Mouse (Mus musculus) forebrain, embryonic 15.5 days (tissue): ENCODE results near the gene Cdk6. TPM values are rescaled to one million over a fixed set of nuclear protein-coding genes. Genes with fewer than 3 reads are reported as not detected.
"Not testable (repeated sequence)": the region's sequence is repeated elsewhere in the genome, so short reads cannot be mapped to it uniquely, and the experiment has no call there.

Source experiments
- ATAC-seq: fragments of 200-750 bp; cut with Nextera tagmentation; replicated peaks from 2 replicates; pipeline ENCODE4 v1.8.0; 2017; ENCODE audit warnings: mild to moderate bottlenecking, moderate TSS enrichment, moderate library complexity
- H3K27ac ChIP-seq: fragments of 300-500 bp; sonication (generic); replicated peaks from 2 replicates; pipeline ENCODE4 v1.5.1; 2015; ENCODE audit warnings: mild to moderate bottlenecking, inconsistent platforms
- H3K27me3 ChIP-seq: fragments of 300-500 bp; sonication (generic); 2 replicates; pipeline ENCODE4 v1.6.1; 2015; ENCODE audit warnings: inconsistent platforms
- H3K36me3 ChIP-seq: fragments of 300-500 bp; sonication (generic); 2 replicates; pipeline ENCODE4 v1.6.1; 2015; ENCODE audit warnings: mild to moderate bottlenecking, inconsistent platforms
- H3K4me1 ChIP-seq: fragments of 300-500 bp; sonication (generic); 2 replicates; pipeline ENCODE4 v1.6.1; 2015; ENCODE audit warnings: inconsistent platforms
- H3K4me2 ChIP-seq: fragments of 300-500 bp; sonication (generic); replicated peaks from 2 replicates; pipeline ENCODE4 v1.6.1; 2015; ENCODE audit warnings: mild to moderate bottlenecking, inconsistent platforms
- H3K4me3 ChIP-seq: fragments of 300-500 bp; sonication (generic); 2 replicates; pipeline ENCODE4 v1.5.1; 2015; ENCODE audit warnings: mild to moderate bottlenecking, inconsistent platforms
- H3K9ac ChIP-seq: fragments of 300-500 bp; sonication (generic); replicated peaks from 2 replicates; pipeline ENCODE4 v1.6.1; 2015; ENCODE audit warnings: mild to moderate bottlenecking, inconsistent platforms
- H3K9me3 ChIP-seq: fragments of 300-500 bp; sonication (generic); 2 replicates; pipeline ENCODE4 v1.6.1; 2016; ENCODE audit warnings: inconsistent platforms
- WGBS: fragments of 180-500 bp; shearing (Covaris S2); methylation state at CpG from one replicate; pipeline ENCODE4 v1.1.7; 2015; ENCODE audit warnings: mixed read lengths; 5-methylcytosine and 5-hydroxymethylcytosine counted together
- polyA plus RNA-seq: library from polyadenylated mRNA; unstranded; fragments of >200 nt; fragmentation: Nextera tagmentation; extraction: Ambion mirVana; gene quantifications from 2 replicates; pipeline ENCODE4 v1.2.1, GENCODE M21; 2015

Cdk6 gene
- polyA plus RNA-seq = 30.8 and 39.4 TPM in 2 replicates

DNA sequence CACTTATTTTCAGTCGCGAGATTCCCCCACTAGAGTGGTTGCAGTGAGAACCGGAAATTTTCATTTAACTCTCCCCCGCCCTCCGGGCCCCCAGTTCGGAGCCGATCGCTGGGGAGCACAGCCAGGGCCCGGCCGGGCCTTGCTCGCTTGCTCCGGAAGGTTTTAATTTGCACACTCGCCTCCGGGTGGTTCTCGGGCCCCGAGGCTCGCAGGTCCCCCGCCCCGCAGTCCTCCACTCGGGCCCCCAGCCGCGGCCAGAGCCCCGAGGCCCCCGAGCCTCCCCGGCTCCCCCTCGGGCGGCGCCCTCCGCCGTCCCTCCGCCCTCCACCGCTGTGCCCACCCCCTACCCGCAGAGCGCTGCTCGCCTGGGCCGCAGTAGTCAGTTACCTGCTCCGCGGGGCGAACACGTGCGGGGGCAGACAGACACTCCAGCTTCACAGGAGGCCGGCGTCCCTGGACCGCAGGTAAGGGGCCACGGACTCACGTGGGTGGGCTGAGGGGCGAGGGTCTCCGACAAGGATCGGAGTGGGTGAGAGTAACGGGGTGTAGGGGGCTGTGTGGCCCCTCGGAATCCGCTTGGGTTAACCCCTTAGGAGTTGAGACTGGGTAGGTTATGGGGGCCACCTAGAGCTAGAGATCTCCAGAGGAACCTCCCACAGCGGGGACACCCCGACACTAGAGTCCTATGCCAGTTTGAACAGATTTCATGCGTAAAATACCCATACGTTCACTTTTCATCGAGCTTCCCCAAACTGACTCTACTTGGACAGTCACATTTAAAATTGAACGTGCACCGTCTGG lies at the start of gene Cdk6:
Gene Cdk6, plus strand, starts transcription at position 375 of the 801 bp plus-strand sequence.
- Histone ChIP-seq H3K27me3 (peaks cover 7% of the 10 kb centered on the region; the same call in 1 of the 2 replicates), H3K9ac (peak within 1 kb of the TSS; percentile 52), H3K36me3 (no peaks in the 10 kb centered on the region), H3K4me2 (peak within 1 kb of the TSS; percentile 100), H3K9me3 (no peaks in the 10 kb centered on the region), H3K4me1 (peaks cover 39% of the 10 kb centered on the region), H3K27ac (peak within 1 kb of the TSS; percentile 83), H3K4me3 (peak within 1 kb of the TSS; percentile 55)
- WGBS = under 1% methylated on average over 59 of the region's 59 CpGs
- peak; percentile 36 for ATAC-seq

DNA sequence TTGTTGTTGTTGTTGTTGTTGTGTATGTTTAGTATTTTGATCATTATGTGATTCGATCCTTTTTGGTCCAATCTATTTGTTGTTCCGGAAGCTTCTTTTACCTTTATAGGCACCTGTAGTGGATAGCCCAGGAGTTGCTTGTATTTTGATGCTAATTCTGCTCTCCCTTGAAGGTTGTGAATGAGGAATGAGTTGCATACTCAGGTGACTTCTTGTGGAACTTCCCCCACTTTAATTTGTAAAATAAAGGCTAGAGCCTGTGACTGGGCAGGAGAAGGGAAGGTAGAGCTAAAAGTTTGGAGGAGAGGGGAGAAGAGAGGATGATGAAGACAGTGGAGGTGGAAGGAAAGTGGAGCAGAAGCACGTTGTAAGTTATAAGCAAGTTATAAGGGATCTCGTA lies 47.6 kb upstream of the Cdk6 start:
- no peaks in the 10 kb centered on the region for H3K9me3 ChIP-seq
- 0 out of 2 replicates have a peak, but pooled peaks cover 11% of the 10 kb centered on the region for H3K4me1 ChIP-seq
- H3K27me3 ChIP-seq = no peaks in the 10 kb centered on the region
- no peaks in the 10 kb centered on the region for H3K36me3 ChIP-seq
- WGBS = 81% methylated on average over 4 of the region's 4 CpGs
- H3K4me2 ChIP-seq = no peak overlapping the region
- no peak overlapping the region for H3K4me3 ChIP-seq
- no peak overlapping the region for H3K9ac ChIP-seq
- no peak for ATAC-seq
- no peak overlapping the region for H3K27ac ChIP-seq

GRCm38 (mm10) chr5:3300801-3301457 lies 40.4 kb upstream of the Cdk6 start:
- Histone ChIP-seq H3K9me3 (no peaks in the 10 kb centered on the region), H3K4me1 (no peaks in the 10 kb centered on the region), H3K27ac (no peak overlapping the region), H3K36me3 (no peaks in the 10 kb centered on the region), H3K4me2 (no peak overlapping the region), H3K4me3 (no peak overlapping the region), H3K27me3 (no peaks in the 10 kb centered on the region), H3K9ac (no peak overlapping the region)
- WGBS = 90% methylated on average over 12 of the region's 12 CpGs
- no peak for ATAC-seq

DNA sequence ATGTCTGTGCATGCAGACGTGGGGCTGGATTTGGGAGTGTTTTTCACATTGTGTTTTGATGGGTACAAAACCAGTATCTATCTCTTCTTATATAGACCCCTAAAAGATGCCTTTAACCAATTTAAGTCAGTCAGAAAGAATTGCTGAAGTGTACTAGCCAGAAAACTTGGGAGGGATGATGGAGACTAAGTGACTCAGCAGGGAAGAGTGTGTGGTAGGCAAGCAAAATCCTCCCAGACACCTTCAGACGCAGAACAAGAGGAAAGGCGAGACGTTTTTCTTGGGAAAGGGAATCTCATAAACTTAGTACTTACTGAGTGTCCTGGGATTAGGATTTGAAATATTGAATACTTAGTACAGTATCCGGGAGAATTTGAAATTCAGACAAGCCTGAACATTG lies 39.8 kb upstream of the Cdk6 start:
- no peak overlapping the region for H3K4me2 ChIP-seq
- H3K9me3 ChIP-seq = no peaks in the 10 kb centered on the region
- no peak overlapping the region for H3K9ac ChIP-seq
- no peak overlapping the region for H3K4me3 ChIP-seq
- WGBS = 79% methylated on average over 5 of the region's 5 CpGs
- no peaks in the 10 kb centered on the region for H3K27me3 ChIP-seq
- no peaks in the 10 kb centered on the region for H3K36me3 ChIP-seq
- no peaks in the 10 kb centered on the region for H3K4me1 ChIP-seq
- ATAC-seq = no peak
- no peak overlapping the region for H3K27ac ChIP-seq

DNA sequence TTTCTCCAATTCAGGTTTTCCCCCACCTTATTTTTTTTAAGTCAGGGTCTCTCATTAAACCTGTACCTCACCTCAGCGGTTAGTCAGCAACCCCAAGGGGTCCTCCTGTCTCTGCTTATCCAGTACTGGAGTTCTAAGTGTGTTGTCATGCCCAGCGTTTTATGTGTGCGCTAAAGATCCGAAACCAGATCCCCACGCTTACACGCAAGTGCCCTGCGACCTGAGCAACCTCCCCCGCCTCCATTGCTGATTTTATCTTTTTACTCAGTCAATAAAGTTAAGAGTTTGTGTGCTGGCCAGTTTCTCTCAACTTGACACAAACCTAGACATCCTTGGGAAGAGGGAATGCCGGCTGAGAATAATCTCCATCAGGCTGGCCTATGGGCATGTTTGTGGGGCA lies 37.4 kb upstream of the Cdk6 start:
- Histone ChIP-seq H3K27ac (no peak overlapping the region), H3K9ac (no peak overlapping the region), H3K36me3 (no peaks in the 10 kb centered on the region), H3K4me2 (no peak overlapping the region), H3K27me3 (no peaks in the 10 kb centered on the region), H3K4me3 (no peak overlapping the region), H3K9me3 (no peaks in the 10 kb centered on the region), H3K4me1 (no peaks in the 10 kb centered on the region)
- ATAC-seq = no peak
- WGBS = 94% methylated on average over 9 of the region's 9 CpGs

DNA sequence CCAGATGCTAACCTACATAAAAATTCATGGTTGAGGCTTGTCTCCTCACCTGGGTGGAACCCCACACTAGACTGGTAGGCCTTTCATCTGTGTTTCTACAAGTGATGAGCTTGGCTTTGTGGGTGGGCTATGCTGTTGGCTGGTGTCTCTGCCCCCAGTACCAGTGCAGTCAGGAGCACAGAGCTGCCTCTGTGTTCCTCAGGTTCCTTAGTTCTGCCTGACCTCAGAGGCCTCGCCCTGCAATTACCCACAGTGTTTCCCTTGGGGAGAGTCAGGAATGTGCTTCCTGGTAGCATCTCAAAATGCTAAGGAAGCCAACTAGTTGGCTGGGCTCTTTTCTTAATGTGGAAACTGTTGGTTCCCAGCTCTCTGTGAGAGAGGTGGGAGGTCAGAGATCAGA lies 35.1 kb upstream of the Cdk6 start:
- ATAC-seq = no peak
- Histone ChIP-seq H3K27ac (no peak overlapping the region), H3K4me1 (no peaks in the 10 kb centered on the region), H3K36me3 (no peaks in the 10 kb centered on the region), H3K4me2 (no peak overlapping the region), H3K9ac (no peak overlapping the region), H3K4me3 (no peak overlapping the region), H3K9me3 (no peaks in the 10 kb centered on the region), H3K27me3 (no peaks in the 10 kb centered on the region)
- 91% methylated on average over 1 of the region's 1 CpGs for WGBS

DNA sequence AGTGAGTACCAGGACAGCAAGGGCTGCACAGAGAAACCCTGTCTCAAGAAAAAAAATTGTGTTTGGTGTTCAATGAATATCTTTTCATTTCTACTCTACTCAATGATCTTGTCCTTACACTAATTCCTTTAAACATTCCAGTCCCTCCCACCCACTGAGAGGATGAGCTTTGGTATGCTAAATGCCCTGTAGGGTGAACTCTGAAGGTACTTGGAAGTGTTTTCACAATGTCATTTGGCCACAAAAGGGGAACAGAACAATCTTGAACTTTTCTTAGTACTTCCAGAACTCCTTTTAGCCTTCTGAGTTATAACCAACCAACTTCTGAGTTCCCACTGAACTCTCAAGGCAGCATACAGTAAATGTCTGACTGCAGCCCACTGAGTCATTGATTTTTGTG lies 32.2 kb upstream of the Cdk6 start:
- Histone ChIP-seq H3K27me3 (no peaks in the 10 kb centered on the region), H3K9me3 (no peaks in the 10 kb centered on the region), H3K4me3 (no peak overlapping the region), H3K4me1 (no peaks in the 10 kb centered on the region), H3K27ac (no peak overlapping the region), H3K36me3 (no peaks in the 10 kb centered on the region), H3K4me2 (no peak overlapping the region), H3K9ac (no peak overlapping the region)
- no peak for ATAC-seq

GRCm38 (mm10) chr5:3309587-3309986 lies 31.7 kb upstream of the Cdk6 start:
- H3K27ac ChIP-seq = no peak overlapping the region
- no peak overlapping the region for H3K4me3 ChIP-seq
- no peak overlapping the region for H3K9ac ChIP-seq
- H3K9me3 ChIP-seq = no peaks in the 10 kb centered on the region
- ATAC-seq = no peak
- H3K36me3 ChIP-seq = no peaks in the 10 kb centered on the region
- 85% methylated on average over 1 of the region's 1 CpGs for WGBS
- no peaks in the 10 kb centered on the region for H3K27me3 ChIP-seq
- no peaks in the 10 kb centered on the region for H3K4me1 ChIP-seq
- H3K4me2 ChIP-seq = no peak overlapping the region

GRCm38 (mm10) chr5:3311156-3311555 lies 30.1 kb upstream of the Cdk6 start:
- not testable (repeated sequence) for H3K36me3 ChIP-seq, H3K27me3 ChIP-seq, H3K9me3 ChIP-seq, H3K4me1 ChIP-seq, ATAC-seq, H3K9ac ChIP-seq, H3K4me3 ChIP-seq, H3K4me2 ChIP-seq, H3K27ac ChIP-seq
- WGBS = 85% methylated on average over 7 of the region's 7 CpGs

DNA sequence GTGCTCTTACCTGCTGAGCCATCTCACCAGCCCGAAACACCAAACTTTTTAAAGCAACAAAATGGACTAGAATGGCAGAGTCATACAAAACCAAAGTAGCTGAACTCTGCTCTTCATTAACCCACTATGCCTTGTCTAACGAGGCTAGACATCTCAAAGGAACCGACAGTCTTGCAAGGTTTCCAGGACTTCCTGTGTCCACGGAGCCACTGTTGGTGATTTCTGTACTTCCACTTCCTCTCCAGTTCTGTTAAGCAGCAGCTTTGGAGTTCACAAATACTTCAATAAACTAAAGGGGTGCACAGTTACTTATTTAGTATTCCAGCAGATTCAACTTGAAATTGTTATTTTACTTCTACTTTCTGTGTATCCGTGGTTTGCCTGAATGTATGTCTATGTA lies 23.6 kb upstream of the Cdk6 start:
- H3K9ac ChIP-seq, H3K4me3 ChIP-seq, H3K27ac ChIP-seq, H3K4me1 ChIP-seq, ATAC-seq, H3K4me2 ChIP-seq, H3K36me3 ChIP-seq, H3K9me3 ChIP-seq, H3K27me3 ChIP-seq: not testable (repeated sequence)
- WGBS = 75% methylated on average over 5 of the region's 5 CpGs

DNA sequence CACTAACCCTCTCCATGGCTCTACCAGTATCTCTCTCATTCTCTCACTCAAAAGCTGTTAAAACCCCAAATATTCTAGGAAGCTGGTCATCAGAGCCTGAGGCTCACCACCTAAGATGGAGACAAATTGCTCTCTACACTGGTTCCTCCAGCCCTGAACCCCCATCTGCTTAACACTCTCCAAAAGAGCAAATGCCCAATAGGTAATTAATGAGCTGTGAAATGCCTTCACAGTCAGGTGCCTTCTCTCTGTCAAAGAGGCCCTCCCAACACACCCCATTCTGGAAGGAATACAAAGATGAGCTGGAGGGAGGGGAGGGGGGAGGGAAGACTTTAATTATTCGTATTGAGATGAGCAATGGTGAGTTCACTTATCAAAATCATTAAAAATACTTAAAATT lies 21.1 kb upstream of the Cdk6 start:
- H3K27ac ChIP-seq = no peak overlapping the region
- H3K4me1 ChIP-seq = no peaks in the 10 kb centered on the region
- H3K4me2 ChIP-seq = no peak overlapping the region
- 7% methylated on average over 1 of the region's 1 CpGs for WGBS
- no peak overlapping the region for H3K4me3 ChIP-seq
- no peak overlapping the region for H3K9ac ChIP-seq
- no peaks in the 10 kb centered on the region for H3K36me3 ChIP-seq
- no peaks in the 10 kb centered on the region for H3K27me3 ChIP-seq
- no peak for ATAC-seq
- no peaks in the 10 kb centered on the region for H3K9me3 ChIP-seq

DNA sequence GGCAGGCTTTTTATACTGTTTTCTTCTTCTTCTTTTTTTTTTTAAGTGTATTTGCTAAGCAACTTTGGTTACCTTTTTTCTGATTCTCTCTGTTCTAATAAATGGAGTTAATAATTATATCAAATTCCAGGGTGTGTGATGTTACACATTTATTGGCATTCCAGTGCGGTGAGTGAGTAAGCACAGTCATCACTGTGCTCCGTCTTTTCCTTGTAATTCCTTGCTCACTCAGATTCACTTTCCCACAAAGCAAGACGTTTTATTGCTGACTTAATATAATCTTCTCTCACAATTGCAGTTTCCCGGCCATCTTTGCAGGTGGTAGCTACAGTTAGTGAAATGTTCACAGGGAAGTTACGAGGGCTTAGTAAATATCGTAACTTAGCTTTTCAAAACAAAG lies 19.2 kb upstream of the Cdk6 start:
- Histone ChIP-seq H3K27me3 (no peaks in the 10 kb centered on the region), H3K4me1 (no peaks in the 10 kb centered on the region), H3K27ac (no peak overlapping the region), H3K9me3 (no peaks in the 10 kb centered on the region), H3K36me3 (no peaks in the 10 kb centered on the region), H3K4me2 (no peak overlapping the region), H3K9ac (no peak overlapping the region), H3K4me3 (no peak overlapping the region)
- no peak for ATAC-seq
- WGBS = 89% methylated on average over 6 of the region's 6 CpGs

DNA sequence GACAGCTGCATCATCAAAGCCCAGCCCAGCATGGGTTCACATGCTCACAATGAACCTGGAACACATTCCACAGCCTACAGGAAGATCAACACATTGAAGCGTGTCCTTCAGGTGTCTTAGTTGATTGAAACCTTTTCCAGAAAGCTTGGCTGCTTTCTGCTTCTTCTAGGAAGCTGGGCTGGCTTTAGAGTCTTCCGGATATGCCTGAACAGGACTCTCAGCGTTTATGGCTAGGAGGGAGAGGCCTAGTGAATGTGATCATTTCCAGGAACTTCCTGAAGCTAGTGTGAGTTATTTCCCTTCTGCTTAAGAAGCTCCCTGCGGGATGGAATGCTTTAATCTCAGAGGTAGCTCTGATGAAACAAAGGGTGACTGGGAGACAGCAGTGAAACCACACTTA lies 17.2 kb upstream of the Cdk6 start:
- no peak overlapping the region for H3K9ac ChIP-seq
- H3K36me3 ChIP-seq = no peaks in the 10 kb centered on the region
- ATAC-seq = no peak
- H3K27me3 ChIP-seq = no peaks in the 10 kb centered on the region
- 64% methylated on average over 4 of the region's 4 CpGs for WGBS
- no peaks in the 10 kb centered on the region for H3K4me1 ChIP-seq
- no peak overlapping the region for H3K27ac ChIP-seq
- no peaks in the 10 kb centered on the region for H3K9me3 ChIP-seq
- H3K4me3 ChIP-seq = no peak overlapping the region
- no peak overlapping the region for H3K4me2 ChIP-seq
